Mouse (Mus musculus) CH12.LX (cell line): ENCODE results near the gene Thap2. TPM values are rescaled to one million over a fixed set of nuclear protein-coding genes. Genes with fewer than 3 reads are reported as not detected.

Source experiments
- DNase-seq: peaks from one replicate; pipeline ENCODE4 v3.0.0-alpha.2; 2013; ENCODE audit errors: extremely low read depth
- H3K27ac ChIP-seq: 2 replicates; pipeline ENCODE4 v1.5.1; 2012; ENCODE audit warnings: low read depth, mild to moderate bottlenecking, control low read depth, moderate library complexity; ENCODE audit not compliant: insufficient read depth
- H3K27me3 ChIP-seq: replicated peaks from 2 replicates; pipeline ENCODE3; 2012; ENCODE audit warnings: inconsistent platforms
- H3K36me3 ChIP-seq, 2 experiments: replicated peaks in 1 of 2; 2 replicates each; pipeline versions ENCODE3 to v1.6.1; 2012; ENCODE audit warnings: inconsistent platforms in 1 of 2, low read length in 1 of 2, mild to moderate bottlenecking in 1 of 2, mixed read lengths in 1 of 2, moderate library complexity in 1 of 2; ENCODE audit not compliant: control insufficient read depth in 1 of 2, insufficient read depth in 1 of 2
- H3K4me1 ChIP-seq, 2 experiments: 2 replicates each; pipeline ENCODE4 v1.6.1; 2012; ENCODE audit warnings: inconsistent platforms in 1 of 2, moderate library complexity in 1 of 2; ENCODE audit not compliant: insufficient read depth in 2 of 2, control insufficient read depth in 1 of 2
- H3K4me2 ChIP-seq: 2 replicates; pipeline ENCODE4 v1.6.1; 2012; ENCODE audit warnings: low read depth, mild to moderate bottlenecking, control low read depth; ENCODE audit not compliant: poor library complexity, insufficient read depth, severe bottlenecking
- H3K4me3 ChIP-seq, 3 experiments: fragments of 150-350 bp in 1 of 3; sonication (generic) in 1 of 3; replicated peaks in 1 of 3; 2 replicates each; pipeline versions ENCODE3 to v1.5.1; 2011 to 2012; ENCODE audit warnings: low read depth in 2 of 3, low read length in 2 of 3, mild to moderate bottlenecking in 2 of 3, moderate library complexity in 2 of 3, control low read depth in 1 of 3, improper control_type of control experiment in 1 of 3, inconsistent platforms in 1 of 3, mixed read lengths in 1 of 3; ENCODE audit not compliant: poor library complexity in 1 of 3
- H3K79me2 ChIP-seq: replicated peaks from 2 replicates; pipeline ENCODE4 v1.6.1; 2012; ENCODE audit warnings: mild to moderate bottlenecking, moderate library complexity; ENCODE audit not compliant: control insufficient read depth, poor library complexity, insufficient read depth, severe bottlenecking; ENCODE audit errors: extremely low read depth
- H3K9ac ChIP-seq: 2 replicates; pipeline ENCODE4 v1.6.1; 2012; ENCODE audit warnings: low read depth, mild to moderate bottlenecking, control low read depth, moderate library complexity; ENCODE audit not compliant: insufficient read depth
- H3K9me3 ChIP-seq: replicated peaks from 2 replicates; pipeline ENCODE3; 2012; ENCODE audit warnings: low read length, inconsistent platforms, mixed read lengths
- ELF1 ChIP-seq: IDR thresholded peaks from 2 replicates; pipeline ENCODE4 v1.6.1; 2014; ENCODE audit warnings: low read depth, mild to moderate bottlenecking, inconsistent platforms, low read length, improper control_type of control experiment
- IRF4 ChIP-seq: IDR thresholded peaks from 2 replicates; pipeline ENCODE4 v1.6.1; 2014; ENCODE audit warnings: low read depth, mild to moderate bottlenecking, inconsistent platforms, low read length, improper control_type of control experiment
- JUN ChIP-seq: IDR thresholded peaks from 2 replicates; pipeline ENCODE4 v1.6.1; 2011; ENCODE audit warnings: low read depth, mild to moderate bottlenecking, low read length, improper control_type of control experiment, moderate library complexity; ENCODE audit not compliant: insufficient read depth
- KAT2A ChIP-seq: IDR thresholded peaks from 2 replicates; pipeline ENCODE4 v1.6.1; 2012; ENCODE audit warnings: low read length, improper control_type of control experiment, inconsistent platforms; ENCODE audit not compliant: insufficient replicate concordance
- MAX ChIP-seq: IDR thresholded peaks from 2 replicates; pipeline ENCODE4 v1.6.1; 2011; ENCODE audit warnings: low read length, improper control_type of control experiment
- MAZ ChIP-seq: IDR thresholded peaks from 2 replicates; pipeline ENCODE4 v1.6.1; 2012; ENCODE audit warnings: low read depth, mild to moderate bottlenecking, inconsistent platforms, low read length, improper control_type of control experiment, moderate library complexity
- MYC ChIP-seq: IDR thresholded peaks from 2 replicates; pipeline ENCODE4 v1.6.1; 2011; ENCODE audit warnings: low read depth, mild to moderate bottlenecking, improper control_type of control experiment, low read length
- PAX5 ChIP-seq: IDR thresholded peaks from 2 replicates; pipeline ENCODE4 v1.6.1; 2012; ENCODE audit warnings: low read length, inconsistent platforms, mixed read lengths
- POLR2A ChIP-seq: IDR thresholded peaks from 2 replicates; pipeline ENCODE4 v1.6.1; 2011; ENCODE audit warnings: low read depth, mild to moderate bottlenecking, improper control_type of control experiment, low read length
- POLR2AphosphoS2 ChIP-seq: IDR thresholded peaks from 2 replicates; pipeline ENCODE4 v1.6.1; 2011; ENCODE audit warnings: low read depth, low read length, improper control_type of control experiment
- RCOR1 ChIP-seq: conservative IDR thresholded peaks from 2 replicates; pipeline ENCODE4 v1.6.1; 2012; ENCODE audit warnings: low read depth, mild to moderate bottlenecking, inconsistent platforms, low read length, improper control_type of control experiment
- SIN3A ChIP-seq: IDR thresholded peaks from 2 replicates; pipeline ENCODE4 v1.6.1; 2012; ENCODE audit warnings: low read length, improper control_type of control experiment, inconsistent platforms
- SMC3 ChIP-seq: IDR thresholded peaks from 2 replicates; pipeline ENCODE4 v1.6.1; 2011; ENCODE audit warnings: low read depth, low read length, improper control_type of control experiment
- ZMIZ1 ChIP-seq: IDR thresholded peaks from 2 replicates; pipeline ENCODE4 v1.6.1; 2012; ENCODE audit warnings: low read depth, mild to moderate bottlenecking, inconsistent platforms, low read length, improper control_type of control experiment
- ZNF384 ChIP-seq: IDR thresholded peaks from 2 replicates; pipeline ENCODE4 v1.6.1; 2012; ENCODE audit warnings: low read depth, low read length, improper control_type of control experiment, inconsistent platforms
- dilution Hi-C: fragments of 300-500 bp; cut with MboI; formaldehyde crosslinking; loops from 2 replicates; pipeline ENCODE4 v1.14.3; 2020; ENCODE audit warnings: low sequenced_read_pairs; ENCODE audit not compliant: extremely low pct_unique_long_range_greater_than_20kb, extremely low pct_ligation_motif_present
- in situ Hi-C: fragments of 300-500 bp; cut with MboI; formaldehyde crosslinking; loops from 3 replicates; pipeline ENCODE4 v1.14.3; 2019; ENCODE audit warnings: low sequenced_read_pairs, low pct_ligation_motif_present, low pct_unique_long_range_greater_than_20kb, mixed read lengths
- polyA plus RNA-seq: library from polyadenylated mRNA; unstranded; fragments of >175 nt; gene quantifications from 2 replicates; pipeline ENCODE4 v1.2.1, GENCODE M21; 2012; ENCODE audit warnings: low read depth; ENCODE audit not compliant: insufficient read length
- total RNA-seq, 2 experiments: library from RNA; depleted of rRNA; stranded (reverse); fragments of 300-350 nt in 1 of 2; fragments of >200 nt in 1 of 2; gene quantifications; 2 replicates each; pipeline ENCODE4 v1.2.3; 2012 to 2014

The Thap2 gene
- total and polyA plus RNA-seq, 3 experiments, result 4.8 to 11.3 (median 7.9) TPM

- TF ChIP-seq POLR2A (no peak), MAX (no peak)
- no peak overlapping the region for H3K27ac ChIP-seq
- dilution Hi-C loops, result no loop called here
- H3K9me3 ChIP-seq, result no peaks in the 10 kb centered on the region
- peaks cover 20 to 39% of the 10 kb centered on the region in 2 experiments for H3K36me3 ChIP-seq
- no peak for DNase-seq
- no peak overlapping the region for H3K4me3 ChIP-seq
- in situ Hi-C loops, result no loop called here
- peaks cover 10% of the 10 kb centered on the region; the same call in 1 of the 2 replicates for H3K79me2 ChIP-seq
- peaks cover 6 to 27% of the 10 kb centered on the region in 2 experiments for H3K4me1 ChIP-seq
- H3K9ac ChIP-seq, result no peak overlapping the region
- no peak overlapping the region for H3K4me2 ChIP-seq
- H3K27me3 ChIP-seq, result no peaks in the 10 kb centered on the region
Observed at GRCm38 (mm10) chr10:115358216-115358919, 25.9 kb downstream of the Thap2 start.

- H3K79me2 ChIP-seq, result peaks cover 6% of the 10 kb centered on the region; the same call in 1 of the 2 replicates
- DNase-seq, result no peak
- H3K9ac ChIP-seq, result no peak overlapping the region
- TF ChIP-seq KAT2A, result no peak
- no peak for TF ChIP-seq POLR2AphosphoS2
- TF ChIP-seq RCOR1, result no peak
- no peak for TF ChIP-seq SIN3A
- TF ChIP-seq MAX, result no peak
- H3K4me1 ChIP-seq, result peaks cover 3 to 22% of the 10 kb centered on the region in 2 experiments
- H3K36me3 ChIP-seq, result peaks cover 20 to 42% of the 10 kb centered on the region in 2 experiments
- in situ Hi-C loops (no loop called here), dilution Hi-C loops (no loop called here)
- H3K9me3 ChIP-seq, result no peaks in the 10 kb centered on the region
- H3K4me3 ChIP-seq, result no peak overlapping the region
- no peak overlapping the region for H3K27ac ChIP-seq
- H3K27me3 ChIP-seq, result no peaks in the 10 kb centered on the region
- no peak overlapping the region for H3K4me2 ChIP-seq
Observed at GRCm38 (mm10) chr10:115356106-115356505, 28.1 kb downstream of the Thap2 start.

- Histone ChIP-seq H3K9ac (no peak overlapping the region), H3K9me3 (no peaks in the 10 kb centered on the region), H3K27me3 (no peaks in the 10 kb centered on the region), H3K79me2 (no peaks in the 10 kb centered on the region), H3K27ac (no peak overlapping the region), H3K4me3 (no peak overlapping the region), H3K36me3 (peaks cover 20 to 47% of the 10 kb centered on the region in 2 experiments), H3K4me1 (peaks cover 8 to 20% of the 10 kb centered on the region in 2 experiments), H3K4me2 (no peak overlapping the region)
- in situ Hi-C loops, result no loop called here
- dilution Hi-C loops, result no loop called here
- DNase-seq, result no peak
- TF ChIP-seq MAZ (no peak), IRF4 (no peak), ELF1 (no peak), JUN (no peak), ZNF384 (no peak), MYC (no peak), ZMIZ1 (no peak), SMC3 (no peak), PAX5 (no peak)
Observed at GRCm38 (mm10) chr10:115355016-115355415, 29.2 kb downstream of the Thap2 start.
